Mouse (Mus musculus): ENCODE measurements around the gene Arhgef2. TPM values are rescaled to one million over a fixed set of nuclear protein-coding genes. Genes with fewer than 3 reads are reported as not detected.
"Not testable (repeated sequence)": the region's sequence is repeated elsewhere in the genome, so short reads cannot be mapped to it uniquely, and the experiment has no call there.

Arhgef2 gene
- polyA plus RNA-seq, 1 experiment from 2014 or later: 104 TPM

GRCm38 (mm10) chr3:88593893-88594580, 11.7 kb upstream of the Arhgef2 start:
- Histone ChIP-seq H3K4me3 (ENCODE audit: low read depth, low read length) (no peak overlapping the region), H3K9me3 (replicated peaks; ENCODE audit: control insufficient read depth, low read length, poor library complexity, severe bottlenecking) (no peaks in the 10 kb centered on the region), H3K27ac (ENCODE audit: low read length) (no peak overlapping the region), H3K36me3 (ENCODE audit: control insufficient read depth, insufficient read depth, low read length) (no peaks in the 10 kb centered on the region), H3K27me3 (ENCODE audit: control insufficient read depth, insufficient read depth, low read depth, low read length) (no peaks in the 10 kb centered on the region), H3K9ac (ENCODE audit: low read depth, low read length) (no peak overlapping the region), H3K4me1 (ENCODE audit: control insufficient read depth, insufficient read depth, low read length) (no peaks in the 10 kb centered on the region), H3K4me2 (ENCODE audit: low read length) (no peak overlapping the region)
- WGBS: 69% methylated on average over 10 of the region's 10 CpGs
- ATAC-seq: no peak

GRCm38 (mm10) chr3:88596547-88596946, 9.2 kb upstream of the Arhgef2 start:
- not testable (repeated sequence) for H3K27ac ChIP-seq (ENCODE audit: low read length); H3K9me3 ChIP-seq (replicated peaks; ENCODE audit: control insufficient read depth, low read length, poor library complexity, severe bottlenecking); H3K4me3 ChIP-seq (ENCODE audit: low read depth, low read length); H3K4me2 ChIP-seq (ENCODE audit: low read length); H3K9ac ChIP-seq (ENCODE audit: low read depth, low read length); H3K36me3 ChIP-seq (ENCODE audit: control insufficient read depth, insufficient read depth, low read length); H3K27me3 ChIP-seq (ENCODE audit: control insufficient read depth, insufficient read depth, low read depth, low read length); H3K4me1 ChIP-seq (ENCODE audit: control insufficient read depth, insufficient read depth, low read length); ATAC-seq
- 78% methylated on average over 4 of the region's 4 CpGs for WGBS

GRCm38 (mm10) chr3:88602466-88602865, 3.3 kb upstream of the Arhgef2 start:
- no peak overlapping the region for H3K4me2 ChIP-seq (ENCODE audit: low read length)
- no peak overlapping the region for H3K27ac ChIP-seq (ENCODE audit: low read length)
- H3K36me3 ChIP-seq (ENCODE audit: control insufficient read depth, insufficient read depth, low read length): no peaks in the 10 kb centered on the region
- no peak overlapping the region for H3K4me3 ChIP-seq (ENCODE audit: low read depth, low read length)
- H3K9me3 ChIP-seq (replicated peaks; ENCODE audit: control insufficient read depth, low read length, poor library complexity, severe bottlenecking): no peaks in the 10 kb centered on the region
- no peak for ATAC-seq
- peaks cover 4% of the 10 kb centered on the region for H3K4me1 ChIP-seq (ENCODE audit: control insufficient read depth, insufficient read depth, low read length)
- H3K27me3 ChIP-seq (ENCODE audit: control insufficient read depth, insufficient read depth, low read depth, low read length): no peaks in the 10 kb centered on the region
- 71% methylated on average over 4 of the region's 4 CpGs for WGBS
- no peak overlapping the region for H3K9ac ChIP-seq (ENCODE audit: low read depth, low read length)

GRCm38 (mm10) chr3:88603714-88604161, 2.0 kb upstream of the Arhgef2 start:
- no peaks in the 10 kb centered on the region for H3K27me3 ChIP-seq (ENCODE audit: control insufficient read depth, insufficient read depth, low read depth, low read length)
- H3K9ac ChIP-seq (ENCODE audit: low read depth, low read length): no peak overlapping the region
- 32% methylated on average over 6 of the region's 6 CpGs for WGBS
- H3K27ac ChIP-seq (ENCODE audit: low read length): no peak overlapping the region
- no peak overlapping the region for H3K4me3 ChIP-seq (ENCODE audit: low read depth, low read length)
- peaks cover 4% of the 10 kb centered on the region for H3K4me1 ChIP-seq (ENCODE audit: control insufficient read depth, insufficient read depth, low read length)
- ATAC-seq: no peak
- no peaks in the 10 kb centered on the region for H3K9me3 ChIP-seq (replicated peaks; ENCODE audit: control insufficient read depth, low read length, poor library complexity, severe bottlenecking)
- no peaks in the 10 kb centered on the region for H3K36me3 ChIP-seq (ENCODE audit: control insufficient read depth, insufficient read depth, low read length)
- no peak overlapping the region for H3K4me2 ChIP-seq (ENCODE audit: low read length)

GRCm38 (mm10) chr3:88604863-88605262, 903 bp upstream of the Arhgef2 start:
- Histone ChIP-seq H3K27ac (ENCODE audit: low read length) (no peak overlapping the region), H3K9me3 (replicated peaks; ENCODE audit: control insufficient read depth, low read length, poor library complexity, severe bottlenecking) (no peaks in the 10 kb centered on the region), H3K4me1 (ENCODE audit: control insufficient read depth, insufficient read depth, low read length) (peaks cover 4% of the 10 kb centered on the region), H3K9ac (ENCODE audit: low read depth, low read length) (no peak overlapping the region), H3K4me3 (ENCODE audit: low read depth, low read length) (no peak overlapping the region), H3K4me2 (ENCODE audit: low read length) (no peak overlapping the region), H3K36me3 (ENCODE audit: control insufficient read depth, insufficient read depth, low read length) (no peaks in the 10 kb centered on the region), H3K27me3 (ENCODE audit: control insufficient read depth, insufficient read depth, low read depth, low read length) (no peaks in the 10 kb centered on the region)
- 89% methylated on average over 7 of the region's 7 CpGs for WGBS
- ATAC-seq: no peak

GRCm38 (mm10) chr3:88607065-88607757, 1.4 kb downstream of the Arhgef2 start:
- H3K4me3 ChIP-seq (ENCODE audit: low read depth, low read length): peak overlapping the region; percentile 18
- H3K27me3 ChIP-seq (ENCODE audit: control insufficient read depth, insufficient read depth, low read depth, low read length): no peaks in the 10 kb centered on the region
- peak; percentile 91 for ATAC-seq
- peak overlapping the region; percentile 58 for H3K9ac ChIP-seq (ENCODE audit: low read depth, low read length)
- H3K4me1 ChIP-seq (ENCODE audit: control insufficient read depth, insufficient read depth, low read length): peaks cover 4% of the 10 kb centered on the region
- WGBS: 0% methylated on average over 20 of the region's 20 CpGs
- H3K4me2 ChIP-seq (ENCODE audit: low read length): peak overlapping the region; percentile 67
- no peaks in the 10 kb centered on the region for H3K36me3 ChIP-seq (ENCODE audit: control insufficient read depth, insufficient read depth, low read length)
- no peak overlapping the region for H3K27ac ChIP-seq (ENCODE audit: low read length)
- no peaks in the 10 kb centered on the region for H3K9me3 ChIP-seq (replicated peaks; ENCODE audit: control insufficient read depth, low read length, poor library complexity, severe bottlenecking)

- Histone ChIP-seq H3K36me3 (ENCODE audit: control insufficient read depth, insufficient read depth, low read length) (no peaks in the 10 kb centered on the region), H3K4me1 (ENCODE audit: control insufficient read depth, insufficient read depth, low read length) (peaks cover 4% of the 10 kb centered on the region), H3K27ac (ENCODE audit: low read length) (no peak overlapping the region), H3K4me2 (ENCODE audit: low read length) (peak overlapping the region; percentile 67), H3K9ac (ENCODE audit: low read depth, low read length) (peak overlapping the region; percentile 22; the same call in 1 of the 2 replicates), H3K4me3 (ENCODE audit: low read depth, low read length) (peak overlapping the region; percentile 18), H3K9me3 (replicated peaks; ENCODE audit: control insufficient read depth, low read length, poor library complexity, severe bottlenecking) (no peaks in the 10 kb centered on the region), H3K27me3 (ENCODE audit: control insufficient read depth, insufficient read depth, low read depth, low read length) (no peaks in the 10 kb centered on the region)
- WGBS: 12% methylated on average over 10 of the region's 10 CpGs
- peak; percentile 73 for ATAC-seq
Measured at GRCm38 (mm10) chr3:88607758-88608138, 2.0 kb downstream of the Arhgef2 start.

GRCm38 (mm10) chr3:88609066-88609465, 3.3 kb downstream of the Arhgef2 start:
- H3K27me3 ChIP-seq (ENCODE audit: control insufficient read depth, insufficient read depth, low read depth, low read length): no peaks in the 10 kb centered on the region
- no peak overlapping the region for H3K9ac ChIP-seq (ENCODE audit: low read depth, low read length)
- no peak overlapping the region for H3K27ac ChIP-seq (ENCODE audit: low read length)
- no peak overlapping the region for H3K4me2 ChIP-seq (ENCODE audit: low read length)
- WGBS: 84% methylated on average over 4 of the region's 4 CpGs
- no peak overlapping the region for H3K4me3 ChIP-seq (ENCODE audit: low read depth, low read length)
- H3K4me1 ChIP-seq (ENCODE audit: control insufficient read depth, insufficient read depth, low read length): peaks cover 4% of the 10 kb centered on the region
- no peak for ATAC-seq
- no peaks in the 10 kb centered on the region for H3K9me3 ChIP-seq (replicated peaks; ENCODE audit: control insufficient read depth, low read length, poor library complexity, severe bottlenecking)
- no peaks in the 10 kb centered on the region for H3K36me3 ChIP-seq (ENCODE audit: control insufficient read depth, insufficient read depth, low read length)

- H3K9me3 ChIP-seq (replicated peaks; ENCODE audit: control insufficient read depth, low read length, poor library complexity, severe bottlenecking): no peaks in the 10 kb centered on the region
Measured at GRCm38 (mm10) chr3:88614418-88614817, 8.7 kb downstream of the Arhgef2 start.

More at GRCm38 (mm10) chr3:88614418-88614817, 8.7 kb downstream of the Arhgef2 start:
- Histone ChIP-seq H3K27me3 (ENCODE audit: control insufficient read depth, insufficient read depth, low read depth, low read length) (no peaks in the 10 kb centered on the region), H3K4me1 (ENCODE audit: control insufficient read depth, insufficient read depth, low read length) (no peaks in the 10 kb centered on the region), H3K9ac (ENCODE audit: low read depth, low read length) (no peak overlapping the region), H3K27ac (ENCODE audit: low read length) (no peak overlapping the region), H3K4me2 (ENCODE audit: low read length) (no peak overlapping the region), H3K4me3 (ENCODE audit: low read depth, low read length) (no peak overlapping the region), H3K36me3 (ENCODE audit: control insufficient read depth, insufficient read depth, low read length) (no peaks in the 10 kb centered on the region)
- ATAC-seq: no peak
- 82% methylated on average over 8 of the region's 8 CpGs for WGBS
